Mouse (Mus musculus): Measurements from ENCODE around the gene Dcaf15. TPM values are rescaled to one million over a fixed set of nuclear protein-coding genes. Genes with fewer than 3 reads are reported as not detected.

The Dcaf15 gene
- 1.6 TPM for polyA plus RNA-seq (2014; fragmentation: Illumina TruSeq; extraction: RNeasy Lipid Tissue Mini Kit (QIAGEN cat#74804); ENCODE audit: low read depth, low replicate concordance)

DNA sequence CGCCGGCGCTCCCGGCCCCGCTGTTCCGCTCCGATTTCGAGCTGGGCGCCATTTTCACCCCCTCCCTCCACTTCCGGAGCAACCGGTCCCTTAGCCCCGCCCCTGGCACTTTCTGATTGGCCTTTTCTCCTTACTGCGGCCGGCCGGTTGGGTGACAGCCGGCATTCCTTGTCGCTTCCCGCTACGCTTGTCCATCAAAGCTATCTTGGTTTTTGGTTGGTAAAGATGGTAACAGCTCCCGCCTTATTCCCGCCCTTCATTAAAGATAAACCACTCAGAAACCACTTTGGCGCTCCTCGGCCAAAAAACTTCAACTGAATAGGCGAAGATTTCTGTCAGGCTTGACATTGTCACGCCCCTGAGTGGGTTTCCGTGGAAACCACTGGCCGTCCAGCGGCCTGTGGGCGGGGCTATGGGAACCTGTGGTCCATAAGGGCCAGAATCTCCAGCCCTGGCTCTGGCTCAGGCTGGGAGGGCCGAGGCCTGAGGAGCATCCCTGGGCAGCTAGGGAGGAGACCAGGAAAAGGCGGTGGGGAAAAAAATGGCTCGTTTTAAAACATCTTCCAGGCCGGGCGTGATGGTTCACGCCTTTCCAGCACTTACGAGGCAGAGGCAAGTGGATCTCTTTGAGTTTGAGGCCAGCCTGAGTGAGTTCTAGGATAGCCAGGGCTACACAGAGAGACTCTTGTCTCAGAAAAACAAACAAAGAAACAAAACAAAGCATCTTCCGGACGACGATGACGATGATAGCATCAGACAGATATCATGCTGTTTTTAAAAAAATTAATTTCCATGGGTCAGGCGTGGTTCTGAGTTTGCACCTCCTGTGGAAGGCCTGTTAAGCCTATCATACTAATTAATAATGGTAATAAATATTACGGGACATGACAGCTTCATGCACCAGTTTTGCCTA lies at the start of gene Dcaf15:
Gene Dcaf15, minus strand, starts transcription at position 72 of the 913 bp plus-strand sequence.

DNA sequence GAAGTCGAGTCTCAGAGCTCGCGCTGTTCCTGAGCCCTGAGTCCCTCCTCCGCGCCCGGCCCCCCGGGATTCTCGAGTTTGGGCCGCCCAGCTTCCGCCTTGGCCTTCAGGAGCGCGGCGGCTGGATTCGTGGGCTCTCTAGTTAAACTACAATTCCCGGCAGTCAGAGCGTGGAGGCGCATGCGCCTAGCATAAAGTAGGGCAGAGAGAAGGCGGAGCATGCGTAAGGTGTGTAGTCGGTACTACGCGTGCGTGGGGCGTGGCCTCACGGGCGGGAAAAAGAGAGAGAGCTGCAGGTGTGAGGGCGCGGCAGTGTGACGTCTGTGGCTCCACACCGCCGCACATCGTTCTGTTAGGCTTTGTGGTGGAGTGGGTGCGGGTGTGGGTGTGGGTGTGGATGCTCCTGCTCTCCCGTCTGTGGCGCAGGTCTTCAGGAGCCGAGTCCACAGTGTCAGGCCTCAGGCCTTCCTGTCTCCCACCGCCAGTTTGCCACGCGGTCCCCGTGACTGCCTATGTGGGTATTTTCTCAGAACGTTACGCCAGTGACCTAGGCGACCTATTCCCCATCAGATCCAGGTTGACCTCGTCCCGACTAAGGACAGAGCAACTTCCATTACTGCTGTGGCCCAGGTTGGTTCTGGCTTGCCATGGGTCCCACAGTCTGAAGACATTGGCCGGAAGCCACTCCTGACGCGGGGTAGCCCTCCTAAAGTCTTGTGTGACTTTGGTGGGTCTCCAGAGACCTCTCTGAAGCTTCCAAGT lies 43.4 kb upstream of the Dcaf15 start, which contains the start of the genes Cc2d1a and 4930432K21Rik:
Gene Cc2d1a, minus strand, starts transcription at position 168 of the 762 bp plus-strand sequence.
Gene 4930432K21Rik, plus strand, starts transcription at position 257 of the 762 bp plus-strand sequence.

DNA sequence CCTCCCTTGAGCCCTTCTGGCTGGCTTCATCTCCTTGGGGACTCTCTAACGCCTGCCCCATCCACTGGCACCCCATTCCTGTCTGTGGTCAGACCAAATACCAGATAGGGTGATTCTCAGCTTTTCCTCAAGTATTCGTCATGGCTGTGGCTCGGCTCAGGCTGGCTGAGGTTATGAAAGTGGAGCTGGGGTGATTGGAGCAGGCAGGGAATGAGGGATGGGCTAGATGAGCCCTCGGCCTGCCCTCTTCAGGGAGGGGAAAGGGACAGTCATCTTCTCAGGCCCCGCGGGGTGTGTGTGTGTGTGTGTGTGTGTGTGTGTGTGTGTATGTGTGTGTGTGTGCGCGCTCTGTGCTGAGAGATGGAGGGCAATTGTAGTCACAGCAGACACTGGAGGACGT lies 21.1 kb upstream of the Dcaf15 start, which contains the start of gene Podnl1:
Gene Podnl1, plus strand, starts transcription at position 334 of the 400 bp plus-strand sequence.

DNA sequence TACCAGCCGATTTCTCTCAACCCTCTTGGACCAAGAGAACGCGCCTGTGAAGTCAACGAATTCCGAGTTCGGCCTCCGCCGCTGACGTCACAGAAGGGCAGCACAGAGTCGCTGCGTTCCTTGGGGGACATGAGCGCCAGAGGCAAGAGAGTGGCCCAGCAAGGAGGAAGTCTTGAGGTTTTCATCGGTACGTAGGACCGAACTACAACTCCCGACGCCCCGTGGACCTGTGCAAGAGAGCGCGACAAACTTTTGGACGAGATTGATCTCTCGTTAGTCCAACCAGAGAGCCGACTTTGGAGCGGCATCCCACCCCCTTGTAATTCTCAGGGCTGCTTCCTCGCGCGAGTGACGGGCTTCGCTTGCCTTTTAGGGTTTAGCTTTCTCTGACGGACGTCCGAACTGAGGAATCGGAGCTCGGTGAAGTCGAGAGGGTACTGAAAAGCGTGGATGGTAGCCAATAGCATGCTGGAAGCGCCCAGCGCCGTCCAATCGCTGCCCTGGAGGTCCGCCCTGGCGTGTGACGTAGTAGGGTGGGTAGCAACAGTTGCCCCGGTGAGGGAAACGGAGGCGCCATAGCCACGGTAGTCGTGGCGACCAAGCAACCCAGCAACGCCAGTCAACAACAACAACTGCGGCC lies 38.2 kb downstream of the Dcaf15 start, which contains the start of gene Rfx1:
Gene Rfx1, plus strand, starts transcription at position 544 of the 640 bp plus-strand sequence.

DNA sequence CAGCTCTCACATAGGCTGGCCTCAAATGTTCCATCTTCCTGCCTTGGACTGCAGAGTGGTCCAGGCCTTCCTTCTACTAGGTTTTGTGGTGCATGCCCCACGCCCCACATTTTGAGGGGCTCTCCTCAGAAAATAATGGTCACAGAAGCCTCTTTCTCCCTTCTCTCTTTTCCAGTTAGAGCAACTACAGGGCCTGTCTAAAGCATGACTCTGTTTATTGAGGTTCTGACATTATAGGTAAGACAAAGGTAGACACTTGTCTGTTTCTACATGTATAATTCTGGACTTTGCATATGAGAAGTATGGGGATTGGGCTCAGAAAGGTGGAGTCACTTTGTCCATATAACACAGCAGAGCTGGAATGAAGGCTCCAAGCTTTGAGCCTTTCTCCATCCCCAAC lies 39.5 kb downstream of the Dcaf15 start, which contains the start of gene Gm10643:
Gene Gm10643, minus strand, starts transcription at position 101 of the 400 bp plus-strand sequence.

Other genes starting within 250 kb of the Dcaf15 start
- gene Adgrl1, start 204.7 kb downstream of the Dcaf15 start, polyA plus RNA-seq (2014; fragmentation: Illumina TruSeq; extraction: RNeasy Lipid Tissue Mini Kit (QIAGEN cat#74804); ENCODE audit: low read depth, low replicate concordance): 1.1 TPM
- gene Gm10644, start 149.6 kb downstream of the Dcaf15 start, polyA plus RNA-seq (2014; fragmentation: Illumina TruSeq; extraction: RNeasy Lipid Tissue Mini Kit (QIAGEN cat#74804); ENCODE audit: low read depth, low replicate concordance): 0.36 TPM
- gene Asf1b, start 149.3 kb downstream of the Dcaf15 start, polyA plus RNA-seq (2014; fragmentation: Illumina TruSeq; extraction: RNeasy Lipid Tissue Mini Kit (QIAGEN cat#74804); ENCODE audit: low read depth, low replicate concordance): 0.65 TPM
- 18.3 TPM for gene Prkaca, start 131.8 kb downstream of the Dcaf15 start, polyA plus RNA-seq (2014; fragmentation: Illumina TruSeq; extraction: RNeasy Lipid Tissue Mini Kit (QIAGEN cat#74804); ENCODE audit: low read depth, low replicate concordance)
- 2.6 TPM for gene Samd1, start 107.1 kb downstream of the Dcaf15 start, polyA plus RNA-seq (2014; fragmentation: Illumina TruSeq; extraction: RNeasy Lipid Tissue Mini Kit (QIAGEN cat#74804); ENCODE audit: low read depth, low replicate concordance)
- not detected for gene 1700067K01Rik, start 103.3 kb downstream of the Dcaf15 start, polyA plus RNA-seq (2014; fragmentation: Illumina TruSeq; extraction: RNeasy Lipid Tissue Mini Kit (QIAGEN cat#74804); ENCODE audit: low read depth, low replicate concordance)
- gene 2210011C24Rik, start 92.6 kb downstream of the Dcaf15 start, polyA plus RNA-seq (2014; fragmentation: Illumina TruSeq; extraction: RNeasy Lipid Tissue Mini Kit (QIAGEN cat#74804); ENCODE audit: low read depth, low replicate concordance): 17.9 TPM
- gene Palm3, start 83.3 kb downstream of the Dcaf15 start, polyA plus RNA-seq (2014; fragmentation: Illumina TruSeq; extraction: RNeasy Lipid Tissue Mini Kit (QIAGEN cat#74804); ENCODE audit: low read depth, low replicate concordance): 8.4 TPM
- not detected for gene Il27ra, start 62.2 kb downstream of the Dcaf15 start, polyA plus RNA-seq (2014; fragmentation: Illumina TruSeq; extraction: RNeasy Lipid Tissue Mini Kit (QIAGEN cat#74804); ENCODE audit: low read depth, low replicate concordance)
- gene Rln3, start 59.8 kb downstream of the Dcaf15 start, polyA plus RNA-seq (2014; fragmentation: Illumina TruSeq; extraction: RNeasy Lipid Tissue Mini Kit (QIAGEN cat#74804); ENCODE audit: low read depth, low replicate concordance): not detected
- gene Gm10643, start 39.6 kb downstream of the Dcaf15 start, polyA plus RNA-seq (2014; fragmentation: Illumina TruSeq; extraction: RNeasy Lipid Tissue Mini Kit (QIAGEN cat#74804); ENCODE audit: low read depth, low replicate concordance): 3.2 TPM
- 0.89 TPM for gene Rfx1, start 37.9 kb downstream of the Dcaf15 start, polyA plus RNA-seq (2014; fragmentation: Illumina TruSeq; extraction: RNeasy Lipid Tissue Mini Kit (QIAGEN cat#74804); ENCODE audit: low read depth, low replicate concordance)
- gene Podnl1, start 21.2 kb upstream of the Dcaf15 start, polyA plus RNA-seq (2014; fragmentation: Illumina TruSeq; extraction: RNeasy Lipid Tissue Mini Kit (QIAGEN cat#74804); ENCODE audit: low read depth, low replicate concordance): not detected
- gene Cc2d1a, start 43.2 kb upstream of the Dcaf15 start, polyA plus RNA-seq (2014; fragmentation: Illumina TruSeq; extraction: RNeasy Lipid Tissue Mini Kit (QIAGEN cat#74804); ENCODE audit: low read depth, low replicate concordance): 0.24 TPM
- gene 4930432K21Rik, start 43.3 kb upstream of the Dcaf15 start, polyA plus RNA-seq (2014; fragmentation: Illumina TruSeq; extraction: RNeasy Lipid Tissue Mini Kit (QIAGEN cat#74804); ENCODE audit: low read depth, low replicate concordance): not detected
- not detected for gene Nanos3, start 80.4 kb upstream of the Dcaf15 start, polyA plus RNA-seq (2014; fragmentation: Illumina TruSeq; extraction: RNeasy Lipid Tissue Mini Kit (QIAGEN cat#74804); ENCODE audit: low read depth, low replicate concordance)
- not detected for gene Zswim4, start 132.3 kb upstream of the Dcaf15 start, polyA plus RNA-seq (2014; fragmentation: Illumina TruSeq; extraction: RNeasy Lipid Tissue Mini Kit (QIAGEN cat#74804); ENCODE audit: low read depth, low replicate concordance)
- 2.1 TPM for gene D8Ertd738e, start 145.0 kb upstream of the Dcaf15 start, polyA plus RNA-seq (2014; fragmentation: Illumina TruSeq; extraction: RNeasy Lipid Tissue Mini Kit (QIAGEN cat#74804); ENCODE audit: low read depth, low replicate concordance)
- gene Mri1, start 152.6 kb upstream of the Dcaf15 start, polyA plus RNA-seq (2014; fragmentation: Illumina TruSeq; extraction: RNeasy Lipid Tissue Mini Kit (QIAGEN cat#74804); ENCODE audit: low read depth, low replicate concordance): 1.8 TPM
- 0.32 TPM for gene Ccdc130, start 165.6 kb upstream of the Dcaf15 start, polyA plus RNA-seq (2014; fragmentation: Illumina TruSeq; extraction: RNeasy Lipid Tissue Mini Kit (QIAGEN cat#74804); ENCODE audit: low read depth, low replicate concordance)